Mouse (Mus musculus): ENCODE data around the gene Zbtb34. TPM values are rescaled to one million over a fixed set of nuclear protein-coding genes. Genes with fewer than 3 reads are reported as not detected.

The Zbtb34 gene
- polyA plus RNA-seq, 1 experiment from 2014 or later: 9.2 TPM

DNA sequence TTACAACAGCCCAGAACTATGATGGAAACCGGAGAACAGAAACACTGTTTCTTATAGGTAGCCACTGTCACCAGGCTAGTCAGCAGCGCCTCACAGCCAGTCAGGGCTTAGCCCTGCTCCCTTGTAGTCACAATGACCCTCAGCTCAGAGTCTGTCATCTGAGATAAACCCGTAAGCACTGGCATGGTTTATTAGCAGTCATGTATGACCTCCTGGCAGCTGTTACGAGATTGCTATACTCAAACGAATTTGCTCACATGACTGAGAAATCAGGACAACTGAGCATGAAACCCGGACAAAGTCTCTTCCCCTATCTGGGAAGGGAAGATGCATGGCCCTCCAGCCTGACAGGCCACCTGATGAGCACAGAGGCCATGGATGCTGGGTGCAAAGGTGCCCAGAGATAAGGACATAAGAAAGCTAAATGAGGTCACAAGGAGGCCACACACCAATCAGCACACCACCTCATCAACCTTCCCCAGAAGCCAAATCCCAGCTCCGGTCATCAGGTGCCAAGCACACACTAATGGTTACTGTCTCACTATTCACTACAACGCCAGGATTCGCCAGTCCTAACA lies 69.9 kb downstream of the Zbtb34 start:
- no peak for ATAC-seq (ENCODE audit: low FRiP score, low TSS enrichment)
- H3K9ac ChIP-seq (replicated peaks; ENCODE audit: low read length): no peak overlapping the region
- H3K27me3 ChIP-seq (ENCODE audit: control insufficient read depth, insufficient read depth, low read length): no peaks in the 10 kb centered on the region
- H3K4me2 ChIP-seq (ENCODE audit: low read length): no peak overlapping the region
- H3K9me3 ChIP-seq (ENCODE audit: control insufficient read depth, low read length): no peaks in the 10 kb centered on the region
- peaks cover 7% of the 10 kb centered on the region for H3K4me1 ChIP-seq (ENCODE audit: control insufficient read depth, insufficient read depth, low read length)
- H3K36me3 ChIP-seq (ENCODE audit: control insufficient read depth, insufficient read depth, low read length): 0 out of 2 replicates have a peak, but pooled peaks cover 1% of the 10 kb centered on the region
- no peak overlapping the region for H3K4me3 ChIP-seq (replicated peaks; ENCODE audit: low read depth, low read length)
- no peak for DNase-seq
- H3K27ac ChIP-seq (replicated peaks; ENCODE audit: low read depth, low read length): no peak overlapping the region
- WGBS: 67% methylated on average over 9 of the region's 9 CpGs

DNA sequence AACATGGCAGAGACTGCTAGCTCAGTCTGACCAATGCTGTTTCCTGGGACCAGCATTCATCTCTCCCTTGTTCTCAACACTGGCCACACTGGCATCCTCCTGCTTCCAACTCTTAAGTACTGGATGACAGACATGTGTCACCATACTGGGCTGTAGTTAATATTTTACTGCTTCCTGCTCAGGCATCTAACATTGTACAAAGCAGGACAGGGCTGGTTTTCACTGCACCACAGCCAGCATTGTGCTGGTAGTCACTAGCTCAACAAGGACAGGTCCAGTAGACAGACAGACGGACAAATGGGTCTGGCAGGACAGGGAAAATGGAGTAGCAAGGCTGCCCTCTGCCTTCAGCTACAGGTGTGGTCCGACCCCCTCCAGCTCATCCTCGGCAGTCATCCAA lies 70.6 kb downstream of the Zbtb34 start:
- H3K4me3 ChIP-seq (replicated peaks; ENCODE audit: low read depth, low read length): no peak overlapping the region
- H3K27ac ChIP-seq (replicated peaks; ENCODE audit: low read depth, low read length): no peak overlapping the region
- H3K4me2 ChIP-seq (ENCODE audit: low read length): no peak overlapping the region
- 81% methylated on average over 3 of the region's 3 CpGs for WGBS
- DNase-seq (no peak), ATAC-seq (ENCODE audit: low FRiP score, low TSS enrichment) (no peak)
- no peaks in the 10 kb centered on the region for H3K27me3 ChIP-seq (ENCODE audit: control insufficient read depth, insufficient read depth, low read length)
- peaks cover 5% of the 10 kb centered on the region for H3K4me1 ChIP-seq (ENCODE audit: control insufficient read depth, insufficient read depth, low read length)
- no peaks in the 10 kb centered on the region for H3K36me3 ChIP-seq (ENCODE audit: control insufficient read depth, insufficient read depth, low read length)
- H3K9ac ChIP-seq (replicated peaks; ENCODE audit: low read length): no peak overlapping the region
- no peaks in the 10 kb centered on the region for H3K9me3 ChIP-seq (ENCODE audit: control insufficient read depth, low read length)

GRCm38 (mm10) chr2:33359184-33359583 lies 71.9 kb downstream of the Zbtb34 start:
- Histone ChIP-seq H3K4me1 (ENCODE audit: control insufficient read depth, insufficient read depth, low read length) (no peaks in the 10 kb centered on the region), H3K36me3 (ENCODE audit: control insufficient read depth, insufficient read depth, low read length) (no peaks in the 10 kb centered on the region), H3K9ac (replicated peaks; ENCODE audit: low read length) (no peak overlapping the region), H3K4me3 (replicated peaks; ENCODE audit: low read depth, low read length) (no peak overlapping the region), H3K9me3 (ENCODE audit: control insufficient read depth, low read length) (no peaks in the 10 kb centered on the region), H3K4me2 (ENCODE audit: low read length) (no peak overlapping the region), H3K27ac (replicated peaks; ENCODE audit: low read depth, low read length) (no peak overlapping the region), H3K27me3 (ENCODE audit: control insufficient read depth, insufficient read depth, low read length) (no peaks in the 10 kb centered on the region)
- ATAC-seq (ENCODE audit: low FRiP score, low TSS enrichment): no peak
- WGBS: 94% methylated on average over 8 of the region's 8 CpGs
- no peak for DNase-seq

DNA sequence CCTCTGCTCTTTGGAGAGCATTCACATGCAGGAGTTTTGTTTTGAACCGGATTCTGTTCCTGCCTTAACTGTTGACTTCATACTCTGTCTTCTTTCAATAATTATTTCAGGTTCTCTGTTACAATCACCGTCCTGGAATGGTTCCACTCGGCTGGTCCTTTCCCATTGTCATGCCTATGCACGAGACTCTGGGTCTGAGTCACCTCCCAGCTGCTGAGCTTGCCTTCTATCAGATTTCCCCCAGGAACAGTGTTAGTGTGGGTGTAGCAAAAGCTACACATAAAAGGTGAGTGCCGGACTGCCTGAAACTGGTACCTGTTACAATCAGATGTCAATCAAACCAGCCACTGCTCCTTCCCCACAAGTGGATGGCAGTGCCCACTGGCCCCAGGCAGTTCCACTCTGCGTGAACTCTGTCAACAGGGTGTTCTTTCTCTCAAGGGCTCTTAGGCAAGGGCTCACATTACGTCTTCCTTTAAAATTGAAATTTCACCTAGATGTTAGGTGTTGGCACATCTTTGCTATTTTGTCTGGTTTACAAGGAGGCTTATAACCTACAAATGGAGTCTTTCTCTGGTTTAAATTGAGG lies 73.8 kb downstream of the Zbtb34 start:
- 86% methylated on average over 7 of the region's 7 CpGs for WGBS
- H3K9me3 ChIP-seq (ENCODE audit: control insufficient read depth, low read length): no peaks in the 10 kb centered on the region
- no peaks in the 10 kb centered on the region for H3K27me3 ChIP-seq (ENCODE audit: control insufficient read depth, insufficient read depth, low read length)
- no peak overlapping the region for H3K9ac ChIP-seq (replicated peaks; ENCODE audit: low read length)
- no peaks in the 10 kb centered on the region for H3K36me3 ChIP-seq (ENCODE audit: control insufficient read depth, insufficient read depth, low read length)
- H3K27ac ChIP-seq (replicated peaks; ENCODE audit: low read depth, low read length): no peak overlapping the region
- no peak overlapping the region for H3K4me2 ChIP-seq (ENCODE audit: low read length)
- H3K4me1 ChIP-seq (ENCODE audit: control insufficient read depth, insufficient read depth, low read length): no peaks in the 10 kb centered on the region
- no peak for DNase-seq
- no peak overlapping the region for H3K4me3 ChIP-seq (replicated peaks; ENCODE audit: low read depth, low read length)
- ATAC-seq (ENCODE audit: low FRiP score, low TSS enrichment): no peak

Small RNAs within 50 kb of the gene (microRNA-seq; reads per million reads assigned to microRNA genes)
- gene Gm25998: not detected

Other genes with a start within 250 kb of the Zbtb34 start
- 2.1 and 10.1 TPM in 2 replicates for gene Angptl2, start 215.3 kb downstream of the Zbtb34 start, polyA plus RNA-seq (2014; fragmentation: Nextera tagmentation; extraction: Ambion mirVana)
- gene Ralgps1, start 59.8 kb downstream of the Zbtb34 start, polyA plus RNA-seq (2014; fragmentation: Nextera tagmentation; extraction: Ambion mirVana): 41.1 and 58.8 TPM in 2 replicates
- 29.9 and 33.0 TPM in 2 replicates for gene Zbtb43, start 37.2 kb upstream of the Zbtb34 start, polyA plus RNA-seq (2014; fragmentation: Nextera tagmentation; extraction: Ambion mirVana)
- gene Lmx1b, start 209.2 kb upstream of the Zbtb34 start, polyA plus RNA-seq (2014; fragmentation: Nextera tagmentation; extraction: Ambion mirVana): 1.7 and 2.3 TPM in 2 replicates

All from midbrain, embryonic 14.5 days (tissue).